Mouse (Mus musculus) liver, adult 2 months (tissue): ENCODE results near the gene Rcc2. TPM values are rescaled to one million over a fixed set of nuclear protein-coding genes. Genes with fewer than 3 reads are reported as not detected.
A peak's percentile ranks its signal among the peaks of the same experiment; 100 is the strongest.

Experiments
- DNase-seq: peaks from one replicate; pipeline ENCODE4 v3.0.0-alpha.2; 2011; ENCODE audit warnings: low read depth, low spot score; ENCODE audit errors: extremely low read depth
- H3K27ac ChIP-seq: fragments of 200-500 bp; replicated peaks from 2 replicates; pipeline ENCODE4 v1.5.1; 2012; ENCODE audit warnings: low read depth, mild to moderate bottlenecking, control low read depth, inconsistent platforms, low read length; ENCODE audit not compliant: insufficient read depth
- H3K27me3 ChIP-seq: fragments of 200-500 bp; 2 replicates; pipeline ENCODE4 v1.6.1; 2012; ENCODE audit warnings: mild to moderate bottlenecking, moderate library complexity, low read length, inconsistent platforms; ENCODE audit not compliant: control insufficient read depth, insufficient read depth
- H3K36me3 ChIP-seq: fragments of 200-500 bp; 2 replicates; pipeline ENCODE4 v1.6.1; 2012; ENCODE audit warnings: low read length, inconsistent platforms; ENCODE audit not compliant: control insufficient read depth, insufficient read depth
- H3K4me1 ChIP-seq: fragments of 200-500 bp; 2 replicates; pipeline ENCODE4 v1.6.1; 2011; ENCODE audit warnings: low read length; ENCODE audit not compliant: control insufficient read depth, insufficient read depth
- H3K4me3 ChIP-seq: fragments of 200-500 bp; 2 replicates; pipeline ENCODE4 v1.5.1; 2011; ENCODE audit warnings: low read depth, mild to moderate bottlenecking, control low read depth, low read length, moderate library complexity; ENCODE audit not compliant: insufficient read depth
- H3K79me2 ChIP-seq: fragments of 200-500 bp; 2 replicates; pipeline ENCODE4 v1.6.1; 2012; ENCODE audit warnings: inconsistent platforms, mild to moderate bottlenecking, low read length, moderate library complexity; ENCODE audit not compliant: control insufficient read depth, insufficient read depth
- H3K9ac ChIP-seq: fragments of 200-500 bp; 2 replicates; pipeline ENCODE4 v1.6.1; 2012; ENCODE audit warnings: low read depth, mild to moderate bottlenecking, control low read depth, inconsistent platforms, low read length
- CTCF ChIP-seq: fragments of 200-500 bp; IDR thresholded peaks from 2 replicates; pipeline ENCODE4 v1.5.1; 2011; ENCODE audit warnings: low read depth, low read length, control low read depth
- POLR2A ChIP-seq: fragments of 200-500 bp; IDR thresholded peaks from 2 replicates; pipeline ENCODE4 v1.6.1; 2011; ENCODE audit warnings: low read length, control low read depth; ENCODE audit not compliant: insufficient read depth; ENCODE audit errors: extremely low read depth
- WGBS: fragments of 180-500 bp; shearing (Covaris S2); methylation state at CpG from one replicate; pipeline ENCODE4 v1.1.7; 2018; 5-methylcytosine and 5-hydroxymethylcytosine counted together
- polyA plus RNA-seq: library from polyadenylated mRNA; depleted of rRNA; stranded (reverse); fragments of >200 nt; gene quantifications from 2 replicates; pipeline ENCODE4 v1.2.3, GENCODE M21; 2012; rRNA removed
- total RNA-seq: library from RNA; depleted of rRNA; stranded (reverse); fragments of >200 nt; gene quantifications from 2 replicates; pipeline ENCODE4 v1.2.3, GENCODE M21; 2014; rRNA removed

Gene Rcc2
- 5.3 and 7.2 TPM in 2 replicates for total RNA-seq
- 14.3 and 16.3 TPM in 2 replicates for polyA plus RNA-seq

DNA sequence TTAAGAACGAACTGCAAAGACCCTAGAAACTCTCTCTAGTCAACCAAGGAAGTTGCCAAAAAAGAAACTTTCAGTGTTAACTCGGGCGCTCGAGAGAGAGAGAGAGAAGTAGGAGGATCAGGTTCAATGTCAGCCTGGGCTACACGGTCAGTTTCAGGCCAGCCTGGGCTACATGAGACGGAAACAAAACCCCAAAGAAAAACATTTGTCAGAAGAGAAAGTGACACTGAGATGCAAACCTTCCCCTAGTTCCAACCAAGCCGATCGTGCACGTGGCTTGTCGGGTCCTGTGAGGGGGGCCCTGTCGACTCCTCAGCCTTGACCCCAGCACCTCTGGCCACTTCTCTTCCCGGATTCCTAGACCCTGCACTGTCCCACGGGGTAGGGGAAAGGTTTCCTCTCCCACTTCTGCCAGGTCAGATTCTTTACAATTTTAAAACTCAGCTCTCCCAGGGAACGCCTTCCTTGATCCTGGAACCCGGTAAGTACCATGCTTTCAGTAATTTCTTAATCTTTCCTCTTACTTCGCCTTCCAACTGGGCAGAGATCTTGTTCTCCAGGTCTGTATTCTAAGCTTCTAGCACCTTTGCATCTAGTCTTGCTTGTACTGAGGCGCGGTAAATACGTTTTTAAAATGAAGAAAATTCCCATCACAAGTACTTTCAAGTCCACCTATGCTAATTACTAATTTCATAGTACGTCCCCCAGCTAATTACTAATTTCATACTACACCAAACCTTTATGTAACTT, at the start of gene Rcc2:
TSS of gene Rcc2 (plus strand) at position 273 of the 750 bp plus-strand sequence.
- no peak for DNase-seq
- Histone ChIP-seq H3K27ac (peak within 1 kb of the TSS; percentile 88), H3K4me3 (peak within 1 kb of the TSS; percentile 75), H3K4me1 (peaks cover 12% of the 10 kb centered on the region), H3K9ac (peak within 1 kb of the TSS; percentile 87), H3K36me3 (no peaks in the 10 kb centered on the region), H3K27me3 (no peaks in the 10 kb centered on the region), H3K79me2 (peaks cover 21% of the 10 kb centered on the region)
- WGBS, result 12% methylated on average over 20 of the region's 20 CpGs
- TF ChIP-seq POLR2A, result no peak

DNA sequence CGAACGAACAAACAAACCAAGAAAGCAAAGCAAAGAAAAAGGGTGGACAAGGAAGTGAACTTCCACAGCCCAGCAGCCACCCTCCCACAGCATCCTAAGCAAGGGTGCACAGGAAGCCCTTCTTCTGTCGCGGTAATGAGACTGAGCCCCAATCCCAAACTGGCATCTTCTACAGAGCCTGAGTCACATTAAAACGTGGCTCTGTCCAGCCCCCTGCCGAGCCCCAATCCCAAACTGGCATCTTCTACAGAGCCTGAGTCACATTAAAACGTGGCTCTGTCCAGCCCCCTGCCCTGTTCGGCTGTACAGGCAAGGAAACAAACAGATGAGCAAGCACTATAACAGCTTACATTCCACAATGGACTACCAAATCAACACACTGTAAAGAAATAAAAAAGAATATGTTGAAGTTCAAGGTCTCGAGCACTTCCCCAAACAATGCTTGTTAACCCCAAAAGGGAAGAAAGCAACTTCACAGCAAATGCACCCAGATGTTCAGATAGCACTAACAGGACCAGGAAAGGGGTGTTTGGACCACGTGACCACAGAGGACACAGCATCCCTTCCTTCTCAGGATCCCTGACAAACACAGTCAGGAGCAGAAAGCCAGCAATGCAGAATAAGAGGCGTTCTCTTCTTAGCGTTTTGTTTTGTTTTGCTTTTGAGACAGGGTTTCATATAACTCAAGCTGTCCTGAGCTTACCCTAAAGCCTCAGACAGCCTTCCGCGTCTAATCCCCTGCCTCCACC, 46.3 kb upstream of the Rcc2 start:
- Histone ChIP-seq H3K9ac (no peak overlapping the region), H3K4me3 (no peak overlapping the region), H3K4me1 (peaks cover 7% of the 10 kb centered on the region), H3K27ac (no peak overlapping the region), H3K27me3 (no peaks in the 10 kb centered on the region), H3K79me2 (no peaks in the 10 kb centered on the region), H3K36me3 (no peaks in the 10 kb centered on the region)
- no peak for DNase-seq
- no peak for TF ChIP-seq POLR2A
- no peak for TF ChIP-seq CTCF
- WGBS, result 43% methylated on average over 14 of the region's 14 CpGs

- no peaks in the 10 kb centered on the region for H3K36me3 ChIP-seq
- no peak overlapping the region for H3K27ac ChIP-seq
- no peak for DNase-seq
- no peak overlapping the region for H3K9ac ChIP-seq
- H3K4me3 ChIP-seq, result no peak overlapping the region
- no peaks in the 10 kb centered on the region for H3K79me2 ChIP-seq
- TF ChIP-seq CTCF (no peak), POLR2A (no peak)
- no peaks in the 10 kb centered on the region for H3K27me3 ChIP-seq
- WGBS, result 74% methylated on average over 8 of the region's 8 CpGs
- H3K4me1 ChIP-seq, result peaks cover 5% of the 10 kb centered on the region
These were observed 45.5 kb upstream of the Rcc2 start for GRCm38 (mm10) chr4:140654798-140655197.

GRCm38 (mm10) chr4:140656529-140656928, 43.8 kb upstream of the Rcc2 start:
- H3K4me1 ChIP-seq, result peaks cover 5% of the 10 kb centered on the region
- TF ChIP-seq CTCF (no peak), POLR2A (no peak)
- H3K9ac ChIP-seq, result no peak overlapping the region
- H3K4me3 ChIP-seq, result no peak overlapping the region
- H3K79me2 ChIP-seq, result no peaks in the 10 kb centered on the region
- H3K27me3 ChIP-seq, result no peaks in the 10 kb centered on the region
- no peak for DNase-seq
- no peak overlapping the region for H3K27ac ChIP-seq
- WGBS, result 85% methylated on average over 8 of the region's 8 CpGs
- no peaks in the 10 kb centered on the region for H3K36me3 ChIP-seq

GRCm38 (mm10) chr4:140657681-140658575, 42.4 kb upstream of the Rcc2 start:
- Histone ChIP-seq H3K27ac (peak overlapping the region; percentile 32), H3K4me1 (peaks cover 5% of the 10 kb centered on the region), H3K9ac (peak overlapping the region; percentile 50), H3K4me3 (peak overlapping the region; percentile 33; the same call in 1 of the 2 replicates), H3K36me3 (no peaks in the 10 kb centered on the region), H3K79me2 (no peaks in the 10 kb centered on the region), H3K27me3 (no peaks in the 10 kb centered on the region)
- WGBS, result 15% methylated on average over 24 of the region's 24 CpGs
- TF ChIP-seq CTCF (no peak), POLR2A (no peak)
- DNase-seq, result peak; percentile 76
